Mouse (Mus musculus): Measurements from ENCODE around the gene Cyb5d2. TPM values are rescaled to one million over a fixed set of nuclear protein-coding genes. Genes with fewer than 3 reads are reported as not detected.
"Not testable (repeated sequence)": the region's sequence is repeated elsewhere in the genome, so short reads cannot be mapped to it uniquely, and the experiment has no call there.

The Cyb5d2 gene
- polyA plus RNA-seq, 1 experiment, result 4.8 TPM

DNA sequence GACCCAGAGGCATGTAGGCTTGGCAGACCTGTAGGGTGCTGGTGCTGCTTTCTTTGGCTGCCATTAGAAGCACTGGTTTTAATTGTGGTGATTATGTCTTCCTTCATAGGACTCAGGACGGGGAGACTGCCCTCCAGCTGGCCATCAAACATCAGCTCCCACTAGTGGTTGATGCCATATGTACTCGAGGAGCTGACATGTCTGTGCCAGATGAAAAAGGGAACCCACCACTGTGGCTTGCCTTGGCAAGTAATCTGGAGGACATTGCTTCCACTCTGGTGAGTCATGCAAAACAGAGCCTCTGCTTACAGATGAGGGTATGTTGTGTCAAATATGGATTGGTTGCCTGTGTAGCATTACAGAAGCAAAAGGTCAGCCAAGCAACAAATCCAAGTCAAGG is 44.0 kb downstream of the Cyb5d2 start:
- H3K4me1 ChIP-seq (replicated peaks; ENCODE audit: control insufficient read depth, insufficient read depth, low read length), result no peaks in the 10 kb centered on the region
- H3K27ac ChIP-seq (ENCODE audit: control insufficient read depth, insufficient read depth, low read length), result no peak overlapping the region
- TF ChIP-seq CTCF (IDR thresholded peaks at IDR 0.05; ENCODE audit: borderline replicate concordance, control insufficient read depth, extremely low read depth, insufficient read depth, low read length, poor library complexity), result no peak
- no peak for TF ChIP-seq POLR2A (IDR thresholded peaks at IDR 0.05; ENCODE audit: control insufficient read depth, extremely low read depth, insufficient read depth, low read length, poor library complexity)
- no peak for DNase-seq
- 50% methylated on average over 2 of the region's 2 CpGs for WGBS
- no peak overlapping the region for H3K4me3 ChIP-seq (ENCODE audit: control insufficient read depth, insufficient read depth, low read length)
- peaks cover 94% of the 10 kb centered on the region for H3K36me3 ChIP-seq (ENCODE audit: control insufficient read depth, insufficient read depth, low read length)
- H3K27me3 ChIP-seq (ENCODE audit: control insufficient read depth, insufficient read depth, low read length), result no peaks in the 10 kb centered on the region

DNA sequence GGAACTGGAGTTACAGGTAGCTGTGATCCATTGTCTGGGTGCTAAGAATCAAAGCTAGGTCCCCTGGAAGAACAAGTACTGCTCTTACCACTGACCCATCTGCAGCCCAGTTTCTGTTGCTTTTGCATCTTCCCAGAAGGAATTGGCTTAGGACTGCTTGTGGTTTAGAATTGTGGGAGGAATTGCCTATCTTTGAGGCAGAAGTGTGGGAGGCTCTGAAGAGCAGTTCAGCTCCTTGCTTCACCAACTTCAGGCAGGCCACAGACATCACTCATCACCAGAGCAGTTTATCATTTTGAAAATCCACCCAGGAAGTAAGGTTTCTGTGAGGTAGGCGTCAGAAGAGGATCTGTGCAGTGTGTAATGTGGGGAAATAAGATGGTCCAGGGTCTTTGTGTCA is 56.9 kb downstream of the Cyb5d2 start:
- WGBS, result 78% methylated on average over 1 of the region's 1 CpGs
- no peak for DNase-seq
- no peak overlapping the region for H3K27ac ChIP-seq (ENCODE audit: control insufficient read depth, insufficient read depth, low read length)
- no peak for TF ChIP-seq POLR2A (IDR thresholded peaks at IDR 0.05; ENCODE audit: control insufficient read depth, extremely low read depth, insufficient read depth, low read length, poor library complexity)
- no peak for TF ChIP-seq CTCF (IDR thresholded peaks at IDR 0.05; ENCODE audit: borderline replicate concordance, control insufficient read depth, extremely low read depth, insufficient read depth, low read length, poor library complexity)
- H3K27me3 ChIP-seq (ENCODE audit: control insufficient read depth, insufficient read depth, low read length), result no peaks in the 10 kb centered on the region
- no peaks in the 10 kb centered on the region for H3K4me1 ChIP-seq (replicated peaks; ENCODE audit: control insufficient read depth, insufficient read depth, low read length)
- H3K4me3 ChIP-seq (ENCODE audit: control insufficient read depth, insufficient read depth, low read length), result no peak overlapping the region
- H3K36me3 ChIP-seq (ENCODE audit: control insufficient read depth, insufficient read depth, low read length), result peaks cover 45% of the 10 kb centered on the region

DNA sequence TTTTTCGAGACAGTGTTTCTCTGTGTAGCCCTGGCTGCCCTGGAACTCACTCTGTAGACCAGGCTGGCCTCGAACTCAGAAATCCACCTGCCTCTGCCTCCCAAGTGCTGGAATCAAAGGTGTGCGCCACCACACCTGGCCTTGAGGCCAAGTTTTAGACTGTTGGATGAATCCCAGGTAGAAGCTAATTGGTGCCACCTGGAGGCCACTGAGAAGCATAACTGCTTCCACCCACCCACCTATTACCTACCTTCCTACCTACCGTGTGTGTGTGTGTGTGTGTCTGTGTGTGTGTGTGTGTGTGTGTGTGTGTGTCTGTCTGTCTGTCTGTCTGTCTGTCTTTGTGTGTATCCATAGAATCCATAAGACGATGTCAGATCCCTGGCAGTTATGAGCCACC is 58.4 kb downstream of the Cyb5d2 start:
- H3K4me3 ChIP-seq (ENCODE audit: control insufficient read depth, insufficient read depth, low read length); H3K4me1 ChIP-seq (replicated peaks; ENCODE audit: control insufficient read depth, insufficient read depth, low read length); H3K27ac ChIP-seq (ENCODE audit: control insufficient read depth, insufficient read depth, low read length); H3K27me3 ChIP-seq (ENCODE audit: control insufficient read depth, insufficient read depth, low read length): not testable (repeated sequence)
- TF ChIP-seq CTCF (IDR thresholded peaks at IDR 0.05; ENCODE audit: borderline replicate concordance, control insufficient read depth, extremely low read depth, insufficient read depth, low read length, poor library complexity), result 0 out of 2 replicates have a peak, but pooled peaks have one; percentile 14
- 92% methylated on average over 5 of the region's 5 CpGs for WGBS
- peaks cover 47% of the 10 kb centered on the region for H3K36me3 ChIP-seq (ENCODE audit: control insufficient read depth, insufficient read depth, low read length)
- DNase-seq, result peak; percentile 40

DNA sequence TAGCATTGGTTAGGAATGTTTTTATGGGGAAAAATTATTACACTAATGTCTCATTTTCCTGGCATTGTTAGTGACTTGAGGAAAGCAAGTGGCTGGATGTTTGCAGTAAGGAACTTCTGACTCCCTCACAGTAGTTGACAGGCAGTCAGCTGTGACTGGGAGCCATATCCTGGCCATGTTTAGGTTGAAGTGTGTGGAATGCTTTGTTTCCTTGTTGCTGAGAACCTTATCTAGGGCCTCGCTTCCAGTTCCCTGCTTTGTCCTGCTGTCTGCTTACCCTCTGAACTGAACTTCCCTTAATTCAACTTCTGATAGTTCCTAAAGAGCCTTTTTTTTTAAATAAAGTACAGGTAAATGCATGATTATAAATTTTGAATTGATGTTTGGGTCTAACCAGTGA is 59.6 kb downstream of the Cyb5d2 start:
- Histone ChIP-seq H3K27ac (ENCODE audit: control insufficient read depth, insufficient read depth, low read length) (no peak overlapping the region), H3K4me3 (ENCODE audit: control insufficient read depth, insufficient read depth, low read length) (no peak overlapping the region), H3K4me1 (replicated peaks; ENCODE audit: control insufficient read depth, insufficient read depth, low read length) (no peaks in the 10 kb centered on the region), H3K27me3 (ENCODE audit: control insufficient read depth, insufficient read depth, low read length) (no peaks in the 10 kb centered on the region), H3K36me3 (ENCODE audit: control insufficient read depth, insufficient read depth, low read length) (peaks cover 50% of the 10 kb centered on the region)
- no peak for DNase-seq
- WGBS, result 96% methylated on average over 1 of the region's 1 CpGs
- no peak for TF ChIP-seq POLR2A (IDR thresholded peaks at IDR 0.05; ENCODE audit: control insufficient read depth, extremely low read depth, insufficient read depth, low read length, poor library complexity)
- no peak for TF ChIP-seq CTCF (IDR thresholded peaks at IDR 0.05; ENCODE audit: borderline replicate concordance, control insufficient read depth, extremely low read depth, insufficient read depth, low read length, poor library complexity)

DNA sequence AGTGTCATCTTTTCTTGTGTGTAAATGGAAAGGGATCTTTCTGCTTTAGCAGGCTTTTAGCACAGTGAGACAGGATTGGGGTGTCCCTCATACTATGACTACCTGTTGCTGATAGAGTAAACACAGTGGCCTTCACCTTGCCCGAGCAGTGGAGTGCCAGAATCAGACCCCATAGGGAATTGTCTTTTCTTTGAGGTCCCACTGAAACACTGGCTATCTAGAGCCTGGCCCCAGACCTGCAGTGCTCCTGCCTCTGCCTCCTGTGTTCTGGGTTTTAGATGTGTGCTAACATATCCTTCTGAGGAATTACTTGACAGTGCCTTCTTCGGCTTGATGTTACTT is 60.5 kb downstream of the Cyb5d2 start:
- TF ChIP-seq CTCF (IDR thresholded peaks at IDR 0.05; ENCODE audit: borderline replicate concordance, control insufficient read depth, extremely low read depth, insufficient read depth, low read length, poor library complexity) (no peak), POLR2A (IDR thresholded peaks at IDR 0.05; ENCODE audit: control insufficient read depth, extremely low read depth, insufficient read depth, low read length, poor library complexity) (no peak)
- no peak for DNase-seq
- 96% methylated on average over 2 of the region's 2 CpGs for WGBS
- no peaks in the 10 kb centered on the region for H3K27me3 ChIP-seq (ENCODE audit: control insufficient read depth, insufficient read depth, low read length)
- no peak overlapping the region for H3K27ac ChIP-seq (ENCODE audit: control insufficient read depth, insufficient read depth, low read length)
- H3K36me3 ChIP-seq (ENCODE audit: control insufficient read depth, insufficient read depth, low read length), result peaks cover 50% of the 10 kb centered on the region
- no peaks in the 10 kb centered on the region for H3K4me1 ChIP-seq (replicated peaks; ENCODE audit: control insufficient read depth, insufficient read depth, low read length)
- no peak overlapping the region for H3K4me3 ChIP-seq (ENCODE audit: control insufficient read depth, insufficient read depth, low read length)

DNA sequence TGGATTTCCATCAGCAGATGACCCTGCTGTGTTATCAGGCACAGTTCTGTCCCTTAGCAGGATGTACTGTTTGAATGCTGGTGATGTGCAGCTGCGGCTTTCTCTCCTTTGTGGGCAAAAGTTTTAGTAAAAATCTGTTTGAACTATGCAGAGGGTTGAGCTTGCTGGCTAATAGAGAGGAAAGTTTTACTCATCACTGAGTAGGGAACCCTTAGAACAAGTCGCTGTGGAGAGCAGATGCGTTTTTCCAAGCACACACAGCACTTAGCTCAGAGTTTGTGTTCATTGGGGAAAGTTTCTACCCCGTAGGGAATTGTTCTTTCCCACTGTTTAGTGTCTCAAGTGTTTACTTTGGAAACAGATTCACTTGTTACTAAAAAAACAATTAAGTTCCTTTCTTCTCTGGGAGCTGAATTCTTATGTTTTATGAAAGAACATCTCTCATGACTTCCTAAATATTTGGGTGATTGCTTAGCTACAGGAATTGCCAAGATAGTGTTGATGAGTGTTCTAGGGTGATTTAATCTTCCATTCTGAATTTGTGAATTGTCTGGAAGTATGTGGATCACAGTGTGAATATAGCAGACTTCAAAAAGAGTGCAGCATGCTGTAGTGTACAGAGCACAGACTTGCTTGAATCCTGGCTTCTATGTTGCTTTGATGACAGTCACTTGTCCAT is 61.0 kb downstream of the Cyb5d2 start:
- TF ChIP-seq CTCF (IDR thresholded peaks at IDR 0.05; ENCODE audit: borderline replicate concordance, control insufficient read depth, extremely low read depth, insufficient read depth, low read length, poor library complexity), result no peak
- TF ChIP-seq POLR2A (IDR thresholded peaks at IDR 0.05; ENCODE audit: control insufficient read depth, extremely low read depth, insufficient read depth, low read length, poor library complexity), result no peak
- no peak overlapping the region for H3K4me3 ChIP-seq (ENCODE audit: control insufficient read depth, insufficient read depth, low read length)
- WGBS, result 90% methylated on average over 4 of the region's 4 CpGs
- no peaks in the 10 kb centered on the region for H3K4me1 ChIP-seq (replicated peaks; ENCODE audit: control insufficient read depth, insufficient read depth, low read length)
- DNase-seq, result no peak
- no peak overlapping the region for H3K27ac ChIP-seq (ENCODE audit: control insufficient read depth, insufficient read depth, low read length)
- H3K36me3 ChIP-seq (ENCODE audit: control insufficient read depth, insufficient read depth, low read length), result peaks cover 50% of the 10 kb centered on the region
- no peaks in the 10 kb centered on the region for H3K27me3 ChIP-seq (ENCODE audit: control insufficient read depth, insufficient read depth, low read length)

DNA sequence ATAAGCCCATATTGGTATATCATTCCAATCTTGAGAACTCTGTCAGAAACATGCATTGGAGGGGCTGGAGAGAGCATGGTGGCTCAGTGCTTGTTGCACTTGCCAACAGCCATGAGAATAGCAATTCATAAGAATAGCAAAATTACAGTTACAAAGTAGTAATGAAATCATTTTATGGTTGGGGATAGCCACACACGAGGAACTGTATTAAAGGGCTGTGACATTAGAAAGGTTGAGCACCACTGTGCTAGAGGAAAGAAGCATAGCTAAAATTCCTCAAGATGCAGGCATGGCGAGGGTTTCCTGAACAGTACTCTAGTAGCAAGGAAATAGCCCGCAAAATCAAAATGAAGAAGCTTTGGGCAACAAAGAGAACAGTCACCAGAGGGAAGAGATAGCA is 62.2 kb downstream of the Cyb5d2 start:
- peaks cover 57% of the 10 kb centered on the region for H3K36me3 ChIP-seq (ENCODE audit: control insufficient read depth, insufficient read depth, low read length)
- 96% methylated on average over 3 of the region's 3 CpGs for WGBS
- no peak overlapping the region for H3K4me3 ChIP-seq (ENCODE audit: control insufficient read depth, insufficient read depth, low read length)
- no peaks in the 10 kb centered on the region for H3K27me3 ChIP-seq (ENCODE audit: control insufficient read depth, insufficient read depth, low read length)
- TF ChIP-seq POLR2A (IDR thresholded peaks at IDR 0.05; ENCODE audit: control insufficient read depth, extremely low read depth, insufficient read depth, low read length, poor library complexity) (no peak), CTCF (IDR thresholded peaks at IDR 0.05; ENCODE audit: borderline replicate concordance, control insufficient read depth, extremely low read depth, insufficient read depth, low read length, poor library complexity) (no peak)
- H3K27ac ChIP-seq (ENCODE audit: control insufficient read depth, insufficient read depth, low read length), result no peak overlapping the region
- no peaks in the 10 kb centered on the region for H3K4me1 ChIP-seq (replicated peaks; ENCODE audit: control insufficient read depth, insufficient read depth, low read length)
- no peak for DNase-seq

Other genes with a start within 250 kb of the Cyb5d2 start
- 13.5 and 15.4 TPM in 2 replicates for gene Spns3, start 245.6 kb downstream of the Cyb5d2 start, polyA plus RNA-seq (2012; rRNA removed)
- 13.3 and 14.8 TPM in 2 replicates for gene Ube2g1, start 188.9 kb downstream of the Cyb5d2 start, polyA plus RNA-seq (2012; rRNA removed)
- 41.1 and 41.2 TPM in 2 replicates for gene Ankfy1, start 106.1 kb downstream of the Cyb5d2 start, polyA plus RNA-seq (2012; rRNA removed)
- 52.8 and 54.0 TPM in 2 replicates for gene Zzef1, start 84 bp upstream of the Cyb5d2 start, polyA plus RNA-seq (2012; rRNA removed)
- gene Atp2a3, start 165.0 kb upstream of the Cyb5d2 start, polyA plus RNA-seq (2012; rRNA removed), result 478 and 539 TPM in 2 replicates
- gene P2rx1, start 203.0 kb upstream of the Cyb5d2 start, polyA plus RNA-seq (2012; rRNA removed), result 82.6 and 103 TPM in 2 replicates
- gene Camkk1, start 222.9 kb upstream of the Cyb5d2 start, polyA plus RNA-seq (2012; rRNA removed), result 35.4 and 40.0 TPM in 2 replicates

Data from thymus, adult 2 months (tissue).